Mouse (Mus musculus) myocyte (in vitro differentiated cells): ENCODE data around the gene Ryr2.

Experiments used
- CEBPB ChIP-seq: IDR thresholded peaks from 2 replicates; pipeline ENCODE4 v1.6.1; 2011; ENCODE audit warnings: mild to moderate bottlenecking, moderate library complexity; ENCODE audit not compliant: poor library complexity, insufficient read depth, severe bottlenecking
- E2F4 ChIP-seq: IDR thresholded peaks from one replicate; pipeline ENCODE4 v1.6.1; 2011; ENCODE audit warnings: mild to moderate bottlenecking, control low read depth, moderate library complexity; ENCODE audit not compliant: insufficient read depth
- POLR2A ChIP-seq: IDR thresholded peaks from one replicate; pipeline ENCODE4 v1.6.1; 2011; ENCODE audit warnings: low read depth, mild to moderate bottlenecking, control low read depth, moderate library complexity; ENCODE audit not compliant: insufficient read length
- POLR2AphosphoS2 ChIP-seq: IDR thresholded peaks from one replicate; pipeline ENCODE4 v1.6.1; 2011; ENCODE audit warnings: low read depth, control low read depth; ENCODE audit not compliant: insufficient read length
- TCF12 ChIP-seq: IDR thresholded peaks from one replicate; pipeline ENCODE4 v1.6.1; 2011; ENCODE audit warnings: mild to moderate bottlenecking, control low read depth; ENCODE audit not compliant: poor library complexity, insufficient read depth, severe bottlenecking

- TF ChIP-seq POLR2A (no peak), TCF12 (no peak), CEBPB (no peak), E2F4 (no peak), POLR2AphosphoS2 (no peak)
These were observed 215.0 kb downstream of the Ryr2 start for GRCm38 (mm10) chr13:11891739-11892138.
